Mouse (Mus musculus): ENCODE results near the gene Gngt1. TPM values are rescaled to one million over a fixed set of nuclear protein-coding genes. Genes with fewer than 3 reads are reported as not detected.

Gene Gngt1
- total and polyA plus RNA-seq, 3 experiments = not detected

DNA sequence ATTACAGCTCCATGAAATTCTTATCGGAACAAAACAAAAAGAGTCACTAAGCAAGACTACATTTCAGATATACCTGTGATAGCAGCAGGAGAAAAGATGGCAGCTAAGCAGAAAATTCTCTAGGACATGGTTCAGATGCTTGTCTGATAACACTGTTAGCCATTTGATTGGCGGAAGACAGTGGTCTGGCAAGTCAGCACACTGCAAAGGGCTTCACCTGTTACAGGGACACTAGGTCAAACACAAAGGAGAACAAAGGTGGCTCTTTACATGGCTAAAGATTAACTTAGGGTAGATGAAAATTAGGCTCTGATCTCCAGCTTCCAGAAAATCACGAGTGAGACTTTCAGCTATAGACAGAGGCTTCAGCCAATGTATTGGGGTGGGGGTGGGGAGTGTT lies 4.8 kb upstream of the Gngt1 start, which contains the start of gene Tfpi2:
Tfpi2 (minus strand) TSS at position 170 of the 400 bp plus-strand sequence.
- Histone ChIP-seq H3K4me3 (no peak within 1 kb of the TSS), H3K79me2 (replicated peaks; ENCODE audit: control insufficient read depth, insufficient read depth, low read length) (no peaks in the 10 kb centered on the region), H3K27me3 (ENCODE audit: control insufficient read depth, insufficient read depth, low read length) (no peaks in the 10 kb centered on the region), H3K36me3 (ENCODE audit: control insufficient read depth, insufficient read depth, low read length) (no peaks in the 10 kb centered on the region), H3K9ac (ENCODE audit: low read depth, low read length) (no peak within 1 kb of the TSS), H3K4me1 (ENCODE audit: control insufficient read depth, insufficient read depth, low read length) (no peaks in the 10 kb centered on the region), H3K27ac (no peak within 1 kb of the TSS)
- no peak for DNase-seq
- intact Hi-C loops (cut with DNase I) = no loop called here
- 80% methylated on average over 3 of the region's 3 CpGs for WGBS
- TF ChIP-seq POLR2A (IDR thresholded peaks at IDR 0.05; ENCODE audit: insufficient read depth, low read depth, low read length) (no peak), EP300 (IDR thresholded peaks at IDR 0.05; ENCODE audit: insufficient read depth, low read depth, low read length) (no peak), CTCF (IDR thresholded peaks at IDR 0.05) (no peak)

DNA sequence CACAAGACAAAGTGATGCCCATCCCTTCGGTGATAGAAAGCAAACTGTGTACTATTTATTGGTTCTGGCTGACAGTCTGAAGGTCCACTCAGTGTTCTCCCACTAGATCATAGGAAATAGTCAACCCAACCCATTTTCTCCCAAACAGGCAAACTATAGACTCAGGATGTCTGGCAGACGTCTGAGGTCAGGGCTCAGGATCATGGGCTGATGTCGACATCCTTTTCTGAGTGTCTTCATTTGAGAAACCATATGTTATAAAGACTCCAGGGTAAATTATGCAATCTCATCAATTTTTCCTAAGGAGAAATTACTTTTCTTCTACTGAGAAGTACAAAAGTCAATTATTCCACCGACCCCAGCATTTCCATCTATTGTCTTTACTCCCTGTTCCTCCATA lies 4.5 kb downstream of the Gngt1 start:
- no peak overlapping the region for H3K9ac ChIP-seq (ENCODE audit: low read depth, low read length)
- H3K36me3 ChIP-seq (ENCODE audit: control insufficient read depth, insufficient read depth, low read length) = peaks cover 6% of the 10 kb centered on the region
- no peak overlapping the region for H3K27ac ChIP-seq
- H3K27me3 ChIP-seq (ENCODE audit: control insufficient read depth, insufficient read depth, low read length) = no peaks in the 10 kb centered on the region
- DNase-seq = no peak
- H3K79me2 ChIP-seq (replicated peaks; ENCODE audit: control insufficient read depth, insufficient read depth, low read length) = no peaks in the 10 kb centered on the region
- TF ChIP-seq EP300 (IDR thresholded peaks at IDR 0.05; ENCODE audit: insufficient read depth, low read depth, low read length) (no peak), CTCF (IDR thresholded peaks at IDR 0.05) (no peak), POLR2A (IDR thresholded peaks at IDR 0.05; ENCODE audit: insufficient read depth, low read depth, low read length) (no peak)
- peaks cover 2% of the 10 kb centered on the region for H3K4me1 ChIP-seq (ENCODE audit: control insufficient read depth, insufficient read depth, low read length)
- H3K4me3 ChIP-seq = no peak overlapping the region
- 45% methylated on average over 4 of the region's 4 CpGs for WGBS
- intact Hi-C loops (cut with DNase I) = no loop called here

DNA sequence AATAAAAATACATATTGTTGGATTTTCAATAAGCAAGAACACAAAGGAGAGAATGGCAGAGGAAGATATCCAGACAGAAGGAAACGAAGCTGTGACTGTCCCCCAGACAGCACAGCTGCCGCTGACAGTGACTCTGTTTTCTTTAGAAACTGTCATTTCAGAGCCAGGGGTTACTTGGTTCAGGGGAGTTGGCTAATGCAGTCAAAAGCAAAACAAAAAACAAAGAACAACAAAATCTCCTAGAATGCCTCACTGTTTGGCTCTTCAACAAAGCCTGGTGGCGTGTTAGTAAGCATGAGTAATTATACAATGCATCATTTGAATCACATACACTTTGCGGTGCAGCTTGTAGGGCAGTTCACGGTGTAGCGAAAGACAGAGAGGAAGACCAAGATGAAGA lies 5.7 kb downstream of the Gngt1 start:
- no peak overlapping the region for H3K27ac ChIP-seq
- H3K79me2 ChIP-seq (replicated peaks; ENCODE audit: control insufficient read depth, insufficient read depth, low read length) = no peaks in the 10 kb centered on the region
- TF ChIP-seq POLR2A (IDR thresholded peaks at IDR 0.05; ENCODE audit: insufficient read depth, low read depth, low read length) (no peak), CTCF (IDR thresholded peaks at IDR 0.05) (no peak), EP300 (IDR thresholded peaks at IDR 0.05; ENCODE audit: insufficient read depth, low read depth, low read length) (no peak)
- H3K9ac ChIP-seq (ENCODE audit: low read depth, low read length) = no peak overlapping the region
- H3K36me3 ChIP-seq (ENCODE audit: control insufficient read depth, insufficient read depth, low read length) = peaks cover 6% of the 10 kb centered on the region
- peaks cover 2% of the 10 kb centered on the region for H3K4me1 ChIP-seq (ENCODE audit: control insufficient read depth, insufficient read depth, low read length)
- no peaks in the 10 kb centered on the region for H3K27me3 ChIP-seq (ENCODE audit: control insufficient read depth, insufficient read depth, low read length)
- intact Hi-C loops (cut with DNase I) = no loop called here
- 54% methylated on average over 6 of the region's 6 CpGs for WGBS
- no peak for DNase-seq
- H3K4me3 ChIP-seq = no peak overlapping the region

DNA sequence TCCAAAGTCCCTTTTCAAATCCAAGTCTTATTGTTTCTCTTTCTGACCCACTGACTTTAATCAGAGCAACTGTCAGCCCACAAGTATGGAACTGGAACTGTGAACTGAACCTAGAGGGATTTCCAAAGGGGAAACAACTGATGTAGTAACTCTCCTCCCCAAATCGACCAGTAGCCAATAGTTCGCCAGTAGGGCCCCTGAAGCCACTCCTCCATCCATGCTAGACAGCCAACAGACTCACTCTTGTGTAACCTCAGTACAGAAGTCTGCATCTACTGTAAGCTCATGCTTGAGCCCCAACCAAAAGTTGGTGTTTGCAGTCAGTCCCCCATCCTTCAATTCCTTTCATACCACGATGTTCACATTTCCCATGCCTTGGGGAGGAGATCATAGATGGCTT lies 7.1 kb downstream of the Gngt1 start:
- H3K27ac ChIP-seq = no peak overlapping the region
- peaks cover 2% of the 10 kb centered on the region for H3K4me1 ChIP-seq (ENCODE audit: control insufficient read depth, insufficient read depth, low read length)
- H3K9ac ChIP-seq (ENCODE audit: low read depth, low read length) = no peak overlapping the region
- peaks cover 6% of the 10 kb centered on the region for H3K36me3 ChIP-seq (ENCODE audit: control insufficient read depth, insufficient read depth, low read length)
- intact Hi-C loops (cut with DNase I) = loop anchor here (5.0 to 10.0 kb wide), 4 partner anchors 88 to 1494 kb away; partner anchors contain the start of genes Pdk4 and Pon2
- peaks cover 2% of the 10 kb centered on the region; the same call in 1 of the 2 replicates for H3K79me2 ChIP-seq (replicated peaks; ENCODE audit: control insufficient read depth, insufficient read depth, low read length)
- DNase-seq = no peak
- no peaks in the 10 kb centered on the region for H3K27me3 ChIP-seq (ENCODE audit: control insufficient read depth, insufficient read depth, low read length)
- no peak overlapping the region for H3K4me3 ChIP-seq
- TF ChIP-seq CTCF (IDR thresholded peaks at IDR 0.05) (no peak), EP300 (IDR thresholded peaks at IDR 0.05; ENCODE audit: insufficient read depth, low read depth, low read length) (no peak), POLR2A (IDR thresholded peaks at IDR 0.05; ENCODE audit: insufficient read depth, low read depth, low read length) (no peak)
- WGBS = 69% methylated on average over 3 of the region's 3 CpGs

DNA sequence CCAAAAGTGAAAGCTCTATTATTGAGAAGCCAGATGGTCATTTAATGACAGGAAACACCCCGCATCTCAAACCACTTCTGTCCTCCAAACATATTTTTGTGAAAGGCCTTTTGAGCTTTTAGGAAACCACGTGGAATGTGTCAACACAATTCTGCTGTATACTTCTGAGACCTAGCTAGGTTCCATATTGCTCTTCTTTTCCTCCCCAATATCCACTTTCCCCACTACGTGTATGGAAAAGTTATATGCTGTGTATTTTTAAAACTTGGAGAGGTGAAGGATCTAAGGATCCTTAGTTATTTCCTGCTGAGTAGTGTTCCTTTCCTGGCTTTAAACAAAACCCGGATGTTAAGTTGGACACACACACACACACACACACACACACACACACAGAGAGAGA lies 9.9 kb downstream of the Gngt1 start:
- 20% methylated on average over 4 of the region's 4 CpGs for WGBS
- Histone ChIP-seq H3K36me3 (ENCODE audit: control insufficient read depth, insufficient read depth, low read length) (peaks cover 12% of the 10 kb centered on the region), H3K9ac (ENCODE audit: low read depth, low read length) (peak overlapping the region; percentile 6; the same call in 1 of the 2 replicates), H3K79me2 (replicated peaks; ENCODE audit: control insufficient read depth, insufficient read depth, low read length) (peaks cover 2% of the 10 kb centered on the region; the same call in 1 of the 2 replicates), H3K27ac (peak overlapping the region; percentile 86), H3K4me3 (peak overlapping the region; percentile 41), H3K27me3 (ENCODE audit: control insufficient read depth, insufficient read depth, low read length) (no peaks in the 10 kb centered on the region), H3K4me1 (ENCODE audit: control insufficient read depth, insufficient read depth, low read length) (peaks cover 4% of the 10 kb centered on the region)
- peak in 1 of 2 experiments; percentile 23 for DNase-seq
- intact Hi-C loops (cut with DNase I) = loop anchor here (2.0 to 10.0 kb wide), 5 partner anchors 35 to 1491 kb away; partner anchors contain the start of genes Pdk4 and Pon2
- TF ChIP-seq EP300 (IDR thresholded peaks at IDR 0.05; ENCODE audit: insufficient read depth, low read depth, low read length) = no peak
- no peak for TF ChIP-seq POLR2A (IDR thresholded peaks at IDR 0.05; ENCODE audit: insufficient read depth, low read depth, low read length)
- TF ChIP-seq CTCF (IDR thresholded peaks at IDR 0.05) = no peak

DNA sequence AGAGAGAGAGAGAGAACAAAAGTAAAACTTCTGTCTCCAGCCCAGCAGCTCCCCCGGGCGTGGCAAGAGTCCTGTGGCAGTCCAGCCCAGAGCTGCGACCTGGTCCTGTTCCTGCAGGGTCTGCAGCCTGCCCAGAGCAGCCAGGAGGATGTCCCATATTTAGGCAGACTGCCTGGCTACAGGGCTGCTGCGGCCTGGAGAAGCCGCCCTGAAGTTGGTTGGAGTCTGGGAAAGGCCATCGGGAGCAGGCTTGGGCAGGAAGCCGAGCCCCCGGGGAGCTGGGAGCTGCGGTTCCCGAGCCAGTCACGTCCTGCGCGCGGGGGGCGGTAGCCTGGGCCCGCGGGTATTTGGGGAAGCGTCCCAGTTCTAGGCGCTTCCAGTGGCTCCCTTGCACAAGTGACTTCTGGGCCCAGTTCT lies 10.3 kb downstream of the Gngt1 start, which contains the start of gene Gng11:
Gng11 (plus strand) TSS at position 15 of the 417 bp plus-strand sequence.
- under 1% methylated on average over 19 of the region's 19 CpGs for WGBS

More for the DNA sequence above, 10.3 kb downstream of the Gngt1 start, which contains the start of gene Gng11:
- Histone ChIP-seq H3K79me2 (replicated peaks; ENCODE audit: control insufficient read depth, insufficient read depth, low read length) (peaks cover 2% of the 10 kb centered on the region; the same call in 1 of the 2 replicates), H3K27me3 (ENCODE audit: control insufficient read depth, insufficient read depth, low read length) (no peaks in the 10 kb centered on the region), H3K4me3 (peak within 1 kb of the TSS; percentile 66), H3K27ac (peak within 1 kb of the TSS; percentile 86), H3K4me1 (ENCODE audit: control insufficient read depth, insufficient read depth, low read length) (peaks cover 7% of the 10 kb centered on the region), H3K36me3 (ENCODE audit: control insufficient read depth, insufficient read depth, low read length) (peaks cover 17% of the 10 kb centered on the region), H3K9ac (ENCODE audit: low read depth, low read length) (peak within 1 kb of the TSS; percentile 79)
- peak; percentile 90 to 92 for DNase-seq
- intact Hi-C loops (cut with DNase I) = loop anchor here (2.0 to 10.0 kb wide), 7 partner anchors 35 to 1491 kb away; partner anchors contain the start of genes Bet1, Pdk4 and Pon2
- TF ChIP-seq EP300 (IDR thresholded peaks at IDR 0.05; ENCODE audit: insufficient read depth, low read depth, low read length) = 0 out of 2 replicates have a peak, but pooled peaks have one; percentile 8
- no peak for TF ChIP-seq CTCF (IDR thresholded peaks at IDR 0.05)
- TF ChIP-seq POLR2A (IDR thresholded peaks at IDR 0.05; ENCODE audit: insufficient read depth, low read depth, low read length) = peak; percentile 61; the same call in 1 of the 2 replicates
